Comparison of ENCODE assay signal across 8 mouse cellular contexts in the genomic region with DNA sequence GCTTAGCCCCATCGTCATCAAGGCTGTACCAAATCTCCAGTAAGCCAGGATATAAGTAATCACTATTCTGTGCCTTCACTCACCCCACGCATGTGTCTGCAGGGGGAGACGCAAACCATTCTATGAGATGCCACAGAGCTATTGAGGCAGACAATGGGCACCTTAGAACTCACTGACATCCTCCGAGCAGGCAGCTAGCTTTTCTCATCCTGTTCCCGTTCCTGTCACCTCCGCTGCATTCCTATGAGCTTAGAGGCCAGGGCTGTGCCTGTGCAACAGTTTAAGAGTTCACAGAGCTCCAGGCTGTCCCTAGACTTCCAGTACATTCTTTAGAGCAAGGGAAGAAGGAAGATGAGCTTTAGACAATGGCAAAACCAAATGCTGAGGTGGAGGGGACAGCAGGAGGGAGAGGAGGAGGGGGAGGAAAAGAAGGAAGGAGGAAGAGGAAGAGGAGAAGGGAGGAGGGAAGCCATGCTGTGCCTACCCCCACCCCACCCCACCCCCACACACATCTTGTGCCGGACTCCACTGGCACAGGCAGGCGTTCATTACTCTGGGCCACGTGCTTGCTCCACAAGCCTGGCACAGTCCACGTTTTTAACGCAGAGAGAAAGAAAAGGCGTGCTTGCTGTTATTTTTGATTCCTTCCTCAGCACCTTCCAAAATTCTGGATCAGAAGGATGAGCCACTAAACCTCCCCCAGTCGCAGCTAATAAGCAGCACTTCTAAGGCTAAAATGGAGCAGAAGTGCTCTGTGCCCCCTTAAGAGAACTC. TPM values are rescaled to one million over a fixed set of nuclear protein-coding genes. Genes with fewer than 3 reads are reported as not detected.
DNase-seq lines count a peak whose midpoint lies in the region; ATAC-seq lines count a peak whose summit lies in the region.
"Had no signal": no experiment of that assay in that cellular context is flagged by ENCODE, and none has a peak within 500 bp of the region (broad histone marks: within the 10 kb centered on the region; RNA-seq: fewer than 3 reads in every experiment).

No protein-coding gene starts in this region.

- ATAC-seq in heart, embryonic 16.5 days (replicated peaks; ENCODE audit: extremely low read depth, insufficient read depth, low FRiP score) = no peak
- ATAC-seq in megakaryocyte, adult 5-6 weeks (ENCODE audit: poor library complexity, severe bottlenecking) = no peak
- no peak for ATAC-seq in embryonic facial prominence, embryonic 13.5 days (ENCODE audit: insufficient number of reproducible peaks, insufficient read depth, low FRiP score, low TSS enrichment, low read depth)

- H3K9ac ChIP-seq in heart, embryonic 16.5 days (ENCODE audit: low read length) = peak overlapping the region; percentile 38; the same call in 1 of the 2 replicates
- peak overlapping the region; percentile 7; the same call in 1 of the 2 replicates for H3K9ac ChIP-seq in embryonic facial prominence, embryonic 13.5 days
- H3K9ac ChIP-seq: hindbrain, embryonic 15.5 days had no signal

- peak overlapping the region; percentile 35; the same call in 1 of the 2 replicates for H3K27ac ChIP-seq in heart, embryonic 16.5 days (ENCODE audit: low read length)
- peak overlapping the region; percentile 11; the same call in 1 of the 2 replicates for H3K27ac ChIP-seq in embryonic facial prominence, embryonic 13.5 days
- H3K27ac ChIP-seq: hindbrain, embryonic 15.5 days had no signal

- H3K36me3 ChIP-seq in heart, embryonic 16.5 days (ENCODE audit: control insufficient read depth, insufficient read depth) = no peaks in the 10 kb centered on the region; the same call in 1 of the 2 replicates
- peaks cover 62% of the 10 kb centered on the region for H3K36me3 ChIP-seq in megakaryocyte, embryonic 14.5 days (replicated peaks; ENCODE audit: low read length)
- H3K36me3 ChIP-seq in embryonic facial prominence, embryonic 13.5 days = peaks cover 16% of the 10 kb centered on the region
- H3K36me3 ChIP-seq: hindbrain, embryonic 15.5 days had no signal

- H3K4me1 ChIP-seq in heart, embryonic 16.5 days (ENCODE audit: control insufficient read depth, insufficient read depth, low read length) = peaks cover 74% of the 10 kb centered on the region
- peaks cover 99% of the 10 kb centered on the region for H3K4me1 ChIP-seq in megakaryocyte, embryonic 14.5 days
- peaks cover 92% of the 10 kb centered on the region for H3K4me1 ChIP-seq in embryonic facial prominence, embryonic 13.5 days

- H3K4me3 ChIP-seq in heart, embryonic 16.5 days (ENCODE audit: low read length) = no peak overlapping the region
- peak overlapping the region; percentile 72 for H3K4me3 ChIP-seq in megakaryocyte, embryonic 14.5 days (replicated peaks)
- no peak overlapping the region for H3K4me3 ChIP-seq in embryonic facial prominence, embryonic 13.5 days
- H3K4me3 ChIP-seq: hindbrain, embryonic 15.5 days had no signal

- no peaks in the 10 kb centered on the region for H3K27me3 ChIP-seq in heart, embryonic 16.5 days (ENCODE audit: control insufficient read depth, insufficient read depth, low read length)
- H3K27me3 ChIP-seq in megakaryocyte, embryonic 14.5 days (replicated peaks) = no peaks in the 10 kb centered on the region
- no peaks in the 10 kb centered on the region for H3K27me3 ChIP-seq in embryonic facial prominence, embryonic 13.5 days
- H3K27me3 ChIP-seq: hindbrain, embryonic 15.5 days had no signal

- no peak overlapping the region for H3K4me2 ChIP-seq in heart, embryonic 16.5 days (ENCODE audit: low read depth, low read length)
- H3K4me2 ChIP-seq in embryonic facial prominence, embryonic 13.5 days = no peak overlapping the region
- H3K4me2 ChIP-seq: hindbrain, embryonic 15.5 days had no signal

- H3K9me3 ChIP-seq in heart, embryonic 16.5 days (replicated peaks; ENCODE audit: control insufficient read depth, low read length) = no peaks in the 10 kb centered on the region
- no peaks in the 10 kb centered on the region for H3K9me3 ChIP-seq in megakaryocyte, embryonic 14.5 days
- H3K9me3 ChIP-seq in embryonic facial prominence, embryonic 13.5 days = no peaks in the 10 kb centered on the region
- H3K9me3 ChIP-seq: hindbrain, embryonic 15.5 days had no signal

- 34% methylated on average over 13 of the region's 13 CpGs for WGBS in heart, embryonic 16.5 days
- 55% methylated on average over 13 of the region's 13 CpGs for whole genome bisulfite sequencing in embryonic facial prominence, embryonic 13.5 days

- DNase-seq in heart, adult 9 months (ENCODE audit: low spot score in 2 of 2) = no peak
- DNase-seq in right cerebral cortex, postnatal 25 days = peak; percentile 65
- DNase-seq in cerebellum, adult 18-20 months = no peak

RNA-seq across cellular contexts. Expression of a gene that starts 14.7 kb away (rescaled TPM):
- polyA plus RNA-seq in heart, embryonic 16.5 days (2015; fragmentation: Nextera tagmentation; extraction: Ambion mirVana) = 12.5 and 13.7 TPM in 2 replicates
- polyA plus RNA-seq in megakaryocyte, embryonic 14.5 days (2012; ENCODE audit: insufficient read depth, low replicate concordance) = 2.8 and 5.9 TPM in 2 replicates
- total RNA-seq in megakaryocyte, adult 5-6 weeks (2015) = 9.1 and 15.0 TPM in 2 replicates
- 9.7 and 12.7 TPM in 2 replicates for total RNA-seq in megakaryocyte, adult 5-6 weeks (2017)
- polyA plus RNA-seq in embryonic facial prominence, embryonic 13.5 days (2015; fragmentation: Nextera tagmentation; extraction: Ambion mirVana) = 29.8 and 30.9 TPM in 2 replicates
